Mouse (Mus musculus) ZHBTc4 (cell line): ENCODE results near the gene Mettl21a.

Source experiments
- DNase-seq: peaks from one replicate; pipeline ENCODE4 v3.0.0-alpha.2; 2011; ENCODE audit warnings: low read depth, low spot score

The Mettl21a gene

GRCm38 (mm10) chr1:64614801-64615345 lies 2.2 kb downstream of the Mettl21a start:
- no peak for DNase-seq

- no peak for DNase-seq
These were observed 2.7 kb downstream of the Mettl21a start for GRCm38 (mm10) chr1:64614311-64614710.

GRCm38 (mm10) chr1:64609976-64610375 lies 7.1 kb downstream of the Mettl21a start:
- peak; percentile 9 for DNase-seq

- no peak for DNase-seq
These were observed 7.9 kb downstream of the Mettl21a start for GRCm38 (mm10) chr1:64609145-64609544.

GRCm38 (mm10) chr1:64603381-64603780 lies 13.7 kb downstream of the Mettl21a start:
- no peak for DNase-seq

- no peak for DNase-seq
These were observed 15.7 kb downstream of the Mettl21a start for GRCm38 (mm10) chr1:64601242-64601842.

GRCm38 (mm10) chr1:64600413-64601077 lies 16.5 kb downstream of the Mettl21a start:
- no peak for DNase-seq

GRCm38 (mm10) chr1:64598926-64599325 lies 18.1 kb downstream of the Mettl21a start:
- DNase-seq: no peak

GRCm38 (mm10) chr1:64578801-64579200 lies 38.2 kb downstream of the Mettl21a start:
- peak; percentile 36 for DNase-seq

GRCm38 (mm10) chr1:64577911-64578310 lies 39.1 kb downstream of the Mettl21a start:
- DNase-seq: peak; percentile 74

- DNase-seq: peak; percentile 16
These were observed 40.3 kb downstream of the Mettl21a start for GRCm38 (mm10) chr1:64576732-64577131.

- DNase-seq: peak; percentile 20
These were observed 41.0 kb downstream of the Mettl21a start for GRCm38 (mm10) chr1:64576022-64576421.

- DNase-seq: no peak
These were observed 48.8 kb downstream of the Mettl21a start for GRCm38 (mm10) chr1:64568206-64568605.

- DNase-seq: no peak
These were observed 56.9 kb downstream of the Mettl21a start for GRCm38 (mm10) chr1:64560105-64560504.
